Mouse (Mus musculus) heart, adult 18-20 months (tissue): Measurements from ENCODE around the gene Hyls1. TPM values are rescaled to one million over a fixed set of nuclear protein-coding genes. Genes with fewer than 3 reads are reported as not detected.

ENCODE experiments used
- DNase-seq, 2 experiments: peaks; one replicate each; pipeline ENCODE4 v3.0.0; 2021 to 2022; ENCODE audit warnings: mixed read lengths in 1 of 2
- total RNA-seq, 2 experiments: library from RNA; stranded (reverse); gene quantifications; 2 replicates each; pipeline ENCODE4 v1.2.3; 2021

Gene Hyls1
- total RNA-seq, 2 experiments from 2014 or later: 1.6 to 2.2 TPM

DNA sequence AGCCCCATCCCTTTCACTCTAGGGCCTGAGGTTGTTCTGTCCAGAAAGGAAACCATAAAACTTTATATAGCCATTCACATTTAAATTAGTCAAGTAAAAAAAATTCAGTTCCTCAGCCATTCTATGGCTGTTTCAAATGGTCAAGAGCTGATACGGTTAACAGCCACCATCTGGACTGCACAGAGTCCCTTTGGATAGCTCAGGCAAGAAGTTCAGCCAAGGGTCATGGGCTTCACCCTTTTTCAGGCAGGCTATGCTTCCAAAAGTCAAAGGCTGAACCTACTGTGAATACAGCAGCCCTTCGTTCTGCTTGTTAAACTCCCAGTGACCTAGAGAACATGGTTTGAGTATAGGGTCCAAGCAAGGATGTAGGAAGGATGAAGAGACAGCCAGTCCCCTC lies 25.5 kb downstream of the Hyls1 start:
- peak in 1 of 2 experiments; percentile 44 for DNase-seq

DNA sequence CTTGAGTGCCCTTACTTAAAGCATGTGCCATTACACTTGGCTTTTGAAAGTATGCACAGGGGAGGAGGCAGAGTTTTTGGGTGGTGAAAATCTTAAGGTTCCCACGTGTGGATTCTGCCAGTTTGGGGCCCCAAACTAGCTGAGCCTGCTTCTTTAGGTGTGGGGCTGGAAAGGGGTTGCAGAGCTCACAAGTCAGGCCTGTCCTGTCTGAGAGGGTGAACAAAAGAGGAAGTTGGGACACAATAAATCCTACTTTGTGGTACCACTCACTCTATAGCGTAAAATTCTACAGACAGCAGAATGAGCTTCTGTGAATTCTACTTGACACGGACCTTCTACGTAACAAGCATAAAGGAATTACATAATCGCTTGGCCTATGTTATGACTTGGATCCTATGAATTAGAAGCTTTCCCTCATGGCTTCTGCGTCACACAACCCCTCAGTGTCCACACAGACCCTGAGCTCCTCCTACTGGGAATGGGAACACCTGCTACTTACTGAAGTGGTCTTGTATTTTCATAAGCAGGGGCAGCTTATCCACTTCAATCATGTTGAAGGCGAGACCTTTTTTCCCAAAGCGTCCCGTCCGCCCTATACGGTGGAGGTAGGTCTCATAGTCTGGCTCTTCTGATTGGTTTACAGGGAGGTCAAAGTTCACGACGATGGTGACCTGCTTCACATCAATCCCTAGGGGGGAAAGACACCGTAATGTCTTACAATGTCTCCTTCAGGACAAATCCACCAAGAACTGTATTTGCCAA lies 26.9 kb downstream of the Hyls1 start:
- no peak for DNase-seq

DNA sequence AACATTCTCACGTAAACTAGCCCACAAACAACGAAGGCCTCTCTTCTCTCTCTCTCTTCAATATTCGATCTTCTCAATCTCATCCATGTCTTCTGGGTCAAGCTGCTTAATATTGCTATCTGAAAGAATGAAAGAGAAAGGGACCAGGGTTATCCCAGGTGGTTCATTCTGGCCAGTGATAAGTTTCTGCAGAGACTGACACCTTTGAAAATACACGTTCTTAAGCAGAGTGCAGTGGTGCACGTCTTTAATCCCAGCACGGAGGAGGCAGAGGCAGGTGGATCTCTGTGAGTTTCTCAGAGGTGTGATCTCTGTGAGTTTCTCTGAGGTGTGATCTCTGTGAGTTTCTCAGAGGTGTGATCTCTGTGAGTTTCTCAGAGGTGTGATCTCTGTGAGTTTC lies 28.3 kb downstream of the Hyls1 start:
- DNase-seq: no peak

DNA sequence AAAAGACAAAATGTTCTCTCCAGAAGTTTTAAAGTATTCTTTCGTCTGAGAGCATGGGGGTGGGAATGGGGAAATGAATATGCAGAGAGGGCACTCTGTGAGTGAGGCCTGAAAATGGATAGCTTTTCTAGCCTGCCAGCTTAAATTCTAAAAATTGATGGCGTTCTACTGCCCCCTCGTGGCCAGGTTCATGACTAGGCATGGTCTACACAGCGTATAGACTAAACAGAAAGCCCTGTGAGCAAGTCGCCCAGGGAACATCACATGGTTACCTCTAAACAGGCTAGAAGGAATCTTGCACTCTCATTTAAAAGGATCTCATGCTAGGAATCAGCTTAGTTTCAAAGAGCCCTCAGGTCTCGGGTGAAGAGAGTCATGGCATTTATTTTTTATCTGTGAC lies 28.7 kb downstream of the Hyls1 start:
- DNase-seq: peak; percentile 70 to 89

DNA sequence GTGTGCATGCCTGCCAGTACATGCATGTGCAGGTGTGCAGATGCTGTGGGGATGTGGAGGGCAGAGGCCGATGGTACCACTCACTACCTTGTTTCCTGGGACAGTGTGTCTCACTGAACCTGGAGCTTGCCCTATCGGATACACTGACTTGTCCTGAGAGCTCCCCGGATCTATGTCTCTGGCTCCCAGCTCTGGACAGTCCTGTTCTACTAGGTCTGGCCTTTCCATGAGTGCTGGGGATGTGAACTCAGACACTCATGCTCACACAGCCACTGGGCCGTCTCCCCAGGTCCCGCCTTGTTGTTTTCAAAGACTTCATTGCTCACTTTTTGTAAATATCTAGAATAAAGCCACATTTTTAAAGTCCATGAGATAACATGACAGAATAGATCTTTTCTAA lies 29.2 kb downstream of the Hyls1 start:
- DNase-seq: no peak

DNA sequence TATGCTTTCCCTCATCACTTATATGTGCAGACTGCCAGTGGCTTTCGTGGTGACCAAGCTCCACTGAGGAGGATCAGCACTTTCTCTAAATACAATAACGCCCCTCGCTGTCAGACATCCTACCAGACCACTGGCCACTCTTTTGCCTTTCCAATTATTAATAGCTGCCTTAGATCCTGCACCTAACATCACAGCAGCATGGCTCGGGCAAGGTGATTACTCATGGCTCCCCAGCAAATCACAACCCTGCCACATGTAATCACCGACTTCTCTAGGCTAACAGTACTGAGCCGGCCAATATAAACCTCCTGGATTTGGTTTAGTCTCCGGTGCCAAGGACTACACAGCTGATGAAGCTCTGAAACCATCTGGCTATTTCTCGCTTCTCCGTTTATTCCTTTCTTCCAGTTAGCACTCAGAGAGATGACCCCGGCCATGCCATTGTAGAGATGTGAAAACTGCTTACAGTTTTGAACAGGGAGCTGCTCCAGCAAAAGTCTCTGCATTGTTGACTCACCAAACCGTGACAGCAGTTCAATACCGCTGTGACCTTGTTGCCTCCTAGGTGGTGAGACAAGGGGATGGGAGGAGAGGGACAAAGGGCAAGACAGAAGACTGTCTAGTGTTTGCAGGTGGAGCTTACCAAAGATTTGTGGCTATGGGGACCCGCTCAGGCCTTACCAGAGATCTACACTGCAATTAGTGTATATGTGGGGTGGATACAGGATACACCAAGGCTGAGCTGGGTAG lies 31.0 kb downstream of the Hyls1 start:
- no peak for DNase-seq

DNA sequence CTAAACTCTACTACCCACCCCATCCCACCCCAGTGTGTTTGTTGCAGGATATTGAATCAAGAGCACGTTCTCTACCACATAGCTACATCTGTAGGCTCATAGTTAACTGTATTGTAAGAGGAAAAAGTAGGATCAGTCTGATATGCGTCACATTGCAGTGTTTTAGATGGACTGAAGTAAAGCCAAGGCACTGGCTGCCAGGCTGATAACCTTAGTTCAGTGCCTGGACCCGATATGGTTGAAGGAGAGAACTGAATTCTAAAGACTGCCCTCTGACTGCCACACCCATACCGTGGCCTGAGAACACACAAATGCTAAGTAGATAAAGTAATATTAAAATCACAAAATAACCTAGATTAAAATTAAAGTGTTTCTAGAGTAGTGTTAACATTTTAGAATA lies 34.3 kb downstream of the Hyls1 start:
- no peak for DNase-seq

DNA sequence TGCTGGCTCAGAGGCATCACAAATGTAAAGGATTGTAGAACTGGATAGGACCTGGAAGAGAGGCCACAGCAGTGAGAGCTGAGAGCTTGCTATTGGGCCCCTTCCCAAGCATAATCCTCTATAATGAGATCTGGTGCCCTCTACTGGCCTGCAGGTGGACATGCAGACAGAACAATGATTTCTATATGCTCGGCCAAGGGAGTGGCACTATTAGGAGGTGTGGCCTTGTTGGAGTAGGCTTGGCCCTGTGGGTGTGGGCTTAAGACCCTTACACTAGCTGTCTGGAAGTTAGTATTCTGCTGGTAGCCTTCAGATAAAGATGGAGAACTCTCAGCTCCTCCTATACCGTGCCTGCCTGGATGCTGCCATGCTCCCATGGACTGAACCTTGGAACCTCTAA lies 35.1 kb downstream of the Hyls1 start:
- DNase-seq: peak; percentile 46 to 70

DNA sequence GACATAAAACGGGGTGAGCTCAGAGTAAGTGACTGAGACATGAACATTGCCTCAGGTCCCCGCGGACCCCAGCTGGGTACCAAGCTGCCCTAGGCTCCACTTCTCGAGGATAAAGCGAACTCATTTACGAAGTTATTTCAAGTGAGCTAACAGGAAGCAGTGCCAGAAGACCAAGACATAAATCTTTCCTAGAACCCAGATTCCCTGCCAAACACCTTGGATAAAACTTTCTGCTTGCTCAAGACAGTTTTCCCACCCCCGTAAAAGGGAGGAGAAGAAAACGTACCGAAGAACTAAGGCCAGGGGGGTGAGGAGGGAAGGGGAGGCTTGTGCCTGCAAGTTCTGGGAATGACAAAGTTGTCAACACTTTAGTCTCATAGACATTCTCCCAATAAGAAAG lies 36.9 kb downstream of the Hyls1 start:
- peak; percentile 31 to 51 for DNase-seq

DNA sequence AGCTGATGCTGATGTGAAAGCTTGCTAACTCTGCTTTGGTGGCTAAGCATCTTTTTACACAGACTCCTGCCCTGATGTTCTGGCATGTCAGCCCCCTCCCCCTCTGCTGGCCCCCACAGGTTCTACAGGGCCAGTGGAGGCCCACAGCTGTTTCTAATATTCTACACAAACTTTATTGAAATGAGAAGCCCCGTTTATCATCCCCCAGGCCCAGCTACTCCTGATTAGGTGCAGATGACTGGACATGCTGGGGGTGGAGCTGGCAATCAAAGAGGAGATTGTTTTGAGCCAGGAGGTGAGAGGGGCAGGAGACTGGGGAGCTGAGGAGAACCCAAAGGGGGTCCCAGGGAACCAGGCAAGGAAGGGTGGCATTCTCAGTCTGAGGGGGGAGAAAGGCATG lies 40.4 kb downstream of the Hyls1 start:
- DNase-seq: no peak

DNA sequence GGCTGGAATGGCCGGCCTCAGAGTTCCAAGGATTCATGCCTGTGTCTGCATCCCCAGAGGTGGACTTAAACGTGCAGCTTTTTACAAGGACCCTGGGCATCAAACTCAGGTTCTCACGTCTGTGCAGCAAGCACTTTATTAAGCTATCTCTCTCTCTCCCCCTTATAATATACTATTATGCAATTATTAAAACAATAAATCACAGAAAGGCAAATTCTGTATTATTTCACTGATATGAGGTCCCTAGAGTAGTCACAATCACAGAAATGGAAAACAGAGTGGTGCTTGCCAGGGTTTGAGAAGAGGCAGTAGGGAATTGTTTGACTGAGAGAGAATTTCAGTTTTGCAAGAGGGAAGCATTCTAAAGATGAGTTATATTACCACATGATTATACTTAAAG lies 41.1 kb downstream of the Hyls1 start:
- no peak for DNase-seq

DNA sequence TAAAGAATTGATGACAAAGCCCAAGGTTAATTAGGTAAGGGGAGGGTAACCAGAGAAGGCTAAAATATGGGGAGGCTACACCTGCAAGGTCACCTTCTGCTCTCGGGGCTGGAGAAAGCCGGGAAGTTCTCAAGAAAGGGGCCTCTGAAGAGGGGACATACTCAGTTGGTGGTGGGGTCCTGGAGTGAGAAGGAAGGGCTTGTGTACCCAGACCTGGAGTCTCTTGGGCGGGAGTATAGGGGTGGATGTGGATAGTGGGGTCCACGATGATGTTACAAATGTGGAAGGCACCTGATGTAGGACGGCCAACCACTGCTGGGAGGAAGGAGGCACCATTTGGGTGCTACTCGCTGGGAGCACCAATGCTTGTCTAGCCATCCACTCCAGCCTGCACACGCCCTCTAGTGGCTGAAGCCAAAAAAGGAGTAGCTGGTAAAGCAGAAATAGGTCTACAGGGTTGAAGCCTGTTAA lies 46.2 kb downstream of the Hyls1 start:
- DNase-seq: peak; percentile 78 to 84

DNA sequence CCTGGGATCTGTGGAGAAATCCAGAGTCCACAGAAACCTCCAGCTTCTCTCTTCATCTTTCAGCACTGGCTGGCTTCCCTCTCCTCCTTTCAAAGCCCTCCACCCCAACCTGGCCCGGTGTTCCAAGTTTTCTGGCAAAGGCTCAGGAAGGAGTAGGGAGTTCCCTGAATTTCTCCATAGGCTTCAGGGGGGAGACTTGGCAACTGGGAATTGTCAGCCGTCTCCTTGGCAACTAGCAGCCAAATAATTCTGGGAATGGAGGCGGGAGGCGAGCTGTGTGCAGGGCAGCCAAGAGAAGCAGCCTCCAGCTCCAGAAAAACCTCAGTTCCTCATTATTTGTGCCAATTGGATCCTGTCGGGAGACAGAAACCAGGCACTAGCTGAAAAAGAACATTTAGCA lies 46.7 kb downstream of the Hyls1 start:
- peak; percentile 73 to 85 for DNase-seq

DNA sequence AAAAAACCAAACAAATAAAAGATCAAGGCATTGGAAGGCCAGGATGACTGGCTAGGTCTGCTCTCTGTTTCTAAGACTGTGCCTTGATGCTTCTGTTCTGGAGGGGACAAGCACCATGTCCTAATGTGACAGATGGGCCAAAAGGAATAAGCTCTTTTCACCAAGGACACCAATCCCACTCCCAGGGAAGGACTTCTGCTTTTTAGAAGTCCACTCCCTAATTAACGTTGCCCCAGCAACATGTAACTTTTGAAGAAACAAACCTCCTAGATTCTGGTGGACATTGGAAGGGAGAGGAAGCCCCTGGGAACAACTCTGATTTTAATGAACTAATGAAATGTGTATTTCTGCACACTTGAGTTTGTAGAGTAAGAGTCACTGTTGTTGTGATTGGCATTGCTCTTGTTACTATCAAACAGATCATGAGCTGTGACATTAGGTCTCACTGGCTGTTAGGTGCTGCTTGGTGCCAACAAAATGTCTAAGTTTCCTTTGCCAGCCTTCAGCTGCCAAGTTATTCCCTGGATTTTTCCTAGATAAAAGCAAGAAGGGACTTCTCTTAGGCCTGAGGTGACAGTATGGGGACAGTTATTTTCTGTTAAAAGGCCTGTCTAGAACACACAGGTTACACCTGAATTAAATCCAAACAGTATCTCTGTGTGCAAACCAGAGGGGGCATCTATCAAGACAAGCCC lies 47.2 kb downstream of the Hyls1 start:
- DNase-seq: no peak

DNA sequence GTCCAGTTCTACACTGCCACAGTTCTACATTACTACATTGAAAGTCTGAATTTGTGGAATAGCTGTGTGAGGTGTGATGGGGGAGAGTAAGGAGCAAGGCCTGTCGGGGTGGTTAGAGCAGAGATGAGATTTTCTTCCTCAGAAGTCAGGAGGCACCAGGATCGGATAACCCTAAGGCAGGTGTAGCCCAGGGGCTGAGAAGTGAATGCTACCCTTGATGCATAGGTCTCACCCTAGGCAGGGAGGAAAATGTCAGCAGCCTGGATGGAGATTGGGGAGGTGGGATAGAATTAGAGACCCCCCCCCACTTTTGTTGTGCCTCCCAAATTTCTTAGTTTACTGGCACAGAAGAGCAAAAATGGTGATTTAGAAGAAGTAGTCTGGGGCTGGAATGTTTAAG lies 48.0 kb downstream of the Hyls1 start:
- no peak for DNase-seq

DNA sequence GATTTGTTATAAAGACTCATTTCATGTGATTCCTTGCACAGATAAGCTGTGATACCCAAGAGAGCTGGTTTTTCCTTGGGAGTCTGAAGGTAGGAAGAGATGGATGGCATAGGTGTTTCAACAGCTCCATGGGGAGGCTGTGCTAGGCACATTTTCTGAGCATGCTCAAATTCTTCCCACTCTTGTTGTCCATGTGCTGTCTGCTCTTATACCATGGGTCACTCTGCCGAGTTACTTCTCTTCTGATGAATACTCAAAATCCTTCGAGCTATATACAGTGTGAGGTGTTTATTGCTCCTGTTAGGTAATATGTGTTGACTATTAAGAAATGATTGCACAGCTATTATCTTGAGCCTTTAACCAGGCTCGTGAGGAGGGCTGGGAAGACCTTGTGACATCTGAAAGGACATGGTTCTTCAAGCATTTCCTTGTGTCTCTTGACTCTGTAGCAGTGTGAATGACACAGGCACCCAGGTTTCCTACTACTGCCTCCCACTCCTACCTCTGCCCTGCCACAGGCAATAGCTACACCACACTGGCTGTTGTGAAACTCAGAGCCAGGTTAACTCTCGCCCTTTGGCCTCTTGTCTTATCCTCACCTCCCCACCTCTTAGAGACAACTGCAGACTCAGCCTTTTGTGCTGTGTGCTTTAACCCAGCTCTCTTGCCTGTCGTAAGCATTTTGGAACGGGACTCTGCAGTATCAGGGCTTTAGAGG lies 49.4 kb downstream of the Hyls1 start:
- DNase-seq: no peak

DNA sequence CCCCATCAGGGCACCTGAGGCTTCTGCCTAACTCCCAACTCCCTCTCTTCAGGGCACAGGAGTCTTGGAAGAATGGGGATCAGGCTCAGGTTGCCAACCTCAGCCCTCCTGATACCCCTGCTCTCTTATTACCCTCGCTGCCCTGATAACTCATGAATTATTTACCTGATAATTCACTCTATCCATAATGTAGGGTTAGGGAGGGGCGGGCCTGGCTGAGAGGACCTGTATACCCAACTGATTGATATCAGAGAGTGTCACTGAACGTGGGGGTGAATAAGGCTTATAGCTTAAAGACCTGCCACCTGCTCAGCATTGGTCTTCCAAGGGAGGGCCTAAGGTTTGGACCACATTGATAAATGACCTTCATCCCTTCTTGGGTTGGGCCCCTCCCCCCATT lies 52.0 kb downstream of the Hyls1 start, which contains the start of gene Gm1113:
Gene Gm1113 (minus strand): TSS at position 101 of the 400 bp plus-strand sequence.
- no peak for DNase-seq

DNA sequence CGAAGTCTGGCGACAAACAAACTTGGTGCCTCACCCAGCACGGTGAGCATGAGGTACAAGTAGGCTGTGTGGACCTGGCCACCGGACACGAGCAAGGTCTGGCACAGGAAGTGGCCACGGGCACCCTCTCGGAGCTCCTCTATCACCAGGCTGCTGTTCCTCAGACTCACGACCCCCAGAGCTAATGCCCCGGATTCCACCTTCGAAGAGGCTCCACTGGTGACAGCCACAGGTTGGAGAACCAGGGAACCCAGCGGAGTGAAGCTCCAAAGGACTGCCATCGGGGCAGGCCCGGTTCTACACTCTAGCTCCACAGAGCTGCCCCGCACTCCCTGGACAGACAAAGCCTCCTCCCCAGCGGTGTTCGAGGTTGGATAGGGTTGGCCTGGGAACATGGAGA lies 53.5 kb downstream of the Hyls1 start:
- DNase-seq: no peak

DNA sequence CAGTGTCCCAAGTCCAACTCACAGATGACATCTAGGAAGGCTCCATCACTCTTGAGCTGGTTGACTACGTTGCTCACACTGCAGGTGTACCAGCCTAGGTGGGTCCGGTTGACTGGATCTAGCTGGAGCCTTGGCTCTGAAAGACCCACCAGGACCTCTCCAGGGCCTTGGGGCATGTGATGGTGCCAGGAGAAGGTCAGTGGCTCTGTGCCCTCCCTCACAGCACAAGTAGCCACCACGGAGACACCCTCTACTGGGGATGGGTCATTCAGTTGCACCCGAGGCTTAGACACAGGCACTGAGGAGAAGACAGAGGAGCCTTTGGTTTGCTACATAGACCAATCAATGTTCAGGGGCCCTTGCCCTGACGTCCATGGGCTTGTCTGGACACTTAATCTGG lies 54.0 kb downstream of the Hyls1 start:
- DNase-seq: no peak

DNA sequence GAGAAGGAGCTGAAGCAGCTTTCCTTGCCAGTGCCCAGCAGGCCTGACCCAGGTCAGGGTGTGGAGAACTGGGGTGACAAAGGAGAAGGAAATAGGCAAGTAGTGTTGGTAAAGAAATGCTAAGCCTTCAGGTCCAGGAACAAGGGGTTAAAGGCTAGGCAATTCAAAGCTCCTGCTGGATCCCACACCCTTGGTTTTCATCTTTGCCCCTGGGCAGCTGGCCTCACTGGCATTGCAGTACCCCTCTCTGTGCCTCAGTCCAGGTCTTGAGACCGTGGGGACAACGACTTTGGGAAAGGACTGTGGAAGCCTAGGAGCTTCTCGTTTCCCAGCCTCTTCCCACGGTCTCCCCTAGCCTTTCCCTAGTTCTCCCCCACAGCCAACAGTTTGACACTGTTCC lies 56.3 kb downstream of the Hyls1 start:
- DNase-seq: no peak
